ENCODE assay signal across 14 mouse cellular contexts in genomic region chrX:99292758-99293157, GRCm38 (mm10).
DNase-seq lines count a peak whose midpoint lies in the region; ATAC-seq and TF ChIP-seq lines count a peak whose summit lies in the region.
"Had no signal": no experiment of that assay in that cellular context is flagged by ENCODE, and none has a peak within 500 bp of the region (broad histone marks: within the 10 kb centered on the region; RNA-seq: fewer than 3 reads in every experiment).

No protein-coding gene starts in this region.

- H3K9me3 ChIP-seq in lung, embryonic 14.5 days (ENCODE audit: low read depth, low read length), result no peaks in the 10 kb centered on the region
- no peaks in the 10 kb centered on the region for H3K9me3 ChIP-seq in stomach, postnatal 0 days (ENCODE audit: control insufficient read depth, low read length)
- no peaks in the 10 kb centered on the region for H3K9me3 ChIP-seq in hindbrain, embryonic 10.5 days
- H3K9me3 ChIP-seq: liver, embryonic 15.5 days had no signal

- no peak for TF ChIP-seq CTCF in gastrocnemius, adult 2 months (IDR thresholded peaks at IDR 0.05)
- TF ChIP-seq CTCF in kidney, adult 2 months (conservative IDR thresholded peaks at IDR 0.05; ENCODE audit: insufficient read depth, insufficient read length, low read depth, low read length), result no peak
- TF ChIP-seq CTCF in lung, embryonic 14.5 days (IDR thresholded peaks at IDR 0.05; ENCODE audit: low read depth), result no peak
- no peak for TF ChIP-seq CTCF in stomach, postnatal 0 days (IDR thresholded peaks at IDR 0.05; ENCODE audit: low read depth)

- H3K36me3 ChIP-seq in kidney, adult 2 months (ENCODE audit: control insufficient read depth, insufficient read depth, low read length), result no peaks in the 10 kb centered on the region
- H3K36me3 ChIP-seq in lung, embryonic 14.5 days (ENCODE audit: insufficient read depth), result no peaks in the 10 kb centered on the region
- no peaks in the 10 kb centered on the region for H3K36me3 ChIP-seq in stomach, postnatal 0 days (ENCODE audit: control insufficient read depth, insufficient read depth, low read length)
- H3K36me3 ChIP-seq in hindbrain, embryonic 10.5 days, result no peaks in the 10 kb centered on the region
- H3K36me3 ChIP-seq: liver, embryonic 15.5 days had no signal

- 44% methylated on average over 11 of the region's 11 CpGs for WGBS in kidney, adult 2 months
- WGBS in lung, embryonic 14.5 days, result 51% methylated on average over 11 of the region's 11 CpGs
- WGBS in stomach, postnatal 0 days, result 69% methylated on average over 11 of the region's 11 CpGs
- WGBS in hindbrain, embryonic 10.5 days, result 49% methylated on average over 11 of the region's 11 CpGs

- H3K4me2 ChIP-seq in lung, embryonic 14.5 days, result no peak overlapping the region
- no peak overlapping the region for H3K4me2 ChIP-seq in stomach, postnatal 0 days (replicated peaks; ENCODE audit: low read depth)
- H3K4me2 ChIP-seq: liver, embryonic 15.5 days had no signal

- no peak for TF ChIP-seq POLR2A in kidney, adult 2 months (IDR thresholded peaks at IDR 0.05; ENCODE audit: low read depth, low read length)

- no peak for TF ChIP-seq EP300 in stomach, postnatal 0 days (optimal IDR thresholded peaks at IDR 0.05)

- no peaks in the 10 kb centered on the region for H3K27me3 ChIP-seq in kidney, adult 2 months (replicated peaks; ENCODE audit: control insufficient read depth, insufficient read depth, low read length)
- H3K27me3 ChIP-seq in lung, embryonic 14.5 days (ENCODE audit: insufficient read depth, low read length), result peaks cover 2% of the 10 kb centered on the region; the same call in 1 of the 2 replicates
- H3K27me3 ChIP-seq in stomach, postnatal 0 days (ENCODE audit: control insufficient read depth, insufficient read depth, low read length), result no peaks in the 10 kb centered on the region
- H3K27me3 ChIP-seq in hindbrain, embryonic 10.5 days (ENCODE audit: insufficient read depth, poor library complexity, severe bottlenecking), result peaks cover 99% of the 10 kb centered on the region

- H3K27ac ChIP-seq in gastrocnemius, adult 2 months, result peak overlapping the region; percentile 53; the same call in 1 of the 2 replicates
- peak overlapping the region; percentile 91 for H3K27ac ChIP-seq in brown adipose tissue, adult 24 weeks (replicated peaks; ENCODE audit: low read depth, low read length)
- peak overlapping the region; percentile 84; the same call in 1 of the 2 replicates for H3K27ac ChIP-seq in kidney, adult 2 months (ENCODE audit: insufficient read depth, low read depth, low read length)
- H3K27ac ChIP-seq in lung, embryonic 14.5 days (ENCODE audit: low read depth), result peak overlapping the region; percentile 81; the same call in 1 of the 2 replicates
- no peak overlapping the region for H3K27ac ChIP-seq in stomach, postnatal 0 days (replicated peaks)
- H3K27ac ChIP-seq in hindbrain, embryonic 10.5 days, result no peak overlapping the region
- H3K27ac ChIP-seq: liver, embryonic 15.5 days had no signal

- H3K4me1 ChIP-seq in brown adipose tissue, adult 24 weeks (ENCODE audit: control insufficient read depth, insufficient read depth, insufficient read length, low read length), result peaks cover 29% of the 10 kb centered on the region
- peaks cover 15% of the 10 kb centered on the region; the same call in 1 of the 2 replicates for H3K4me1 ChIP-seq in kidney, adult 2 months (ENCODE audit: control insufficient read depth, insufficient read depth, low read length)
- 0 out of 2 replicates have a peak, but pooled peaks cover 4% of the 10 kb centered on the region for H3K4me1 ChIP-seq in lung, embryonic 14.5 days (ENCODE audit: insufficient read depth)
- no peaks in the 10 kb centered on the region for H3K4me1 ChIP-seq in stomach, postnatal 0 days (replicated peaks; ENCODE audit: control insufficient read depth, insufficient read depth)
- peaks cover 26% of the 10 kb centered on the region for H3K4me1 ChIP-seq in hindbrain, embryonic 10.5 days (replicated peaks)
- H3K4me1 ChIP-seq: liver, embryonic 15.5 days had no signal

- no peak for DNase-seq in gastrocnemius, adult 2 months
- no peak for DNase-seq in gastrocnemius, postnatal 36 days
- DNase-seq in kidney, adult 2 months, result peak; percentile 70
- peak; percentile 60 for DNase-seq in lung, embryonic 14.5 days
- no peak for DNase-seq in stomach, postnatal 0 days (ENCODE audit: low spot score)
- no peak for DNase-seq in neural tube, embryonic 10.5 days (ENCODE audit: extremely low spot score, low spot score)
- DNase-seq in hindbrain, embryonic 10.5 days (ENCODE audit: low spot score), result no peak
- DNase-seq: B cell, adult 2 months; cerebellum, adult 9-11 months; gastrocnemius, postnatal 25 days; layer of hippocampus, postnatal 36 days had no signal

- ATAC-seq in lung, embryonic 14.5 days (ENCODE audit: insufficient read depth), result no peak
- ATAC-seq in stomach, postnatal 0 days (ENCODE audit: low FRiP score, low TSS enrichment), result no peak
- ATAC-seq: forebrain, embryonic 14.5 days had no signal

- H3K9ac ChIP-seq in lung, embryonic 14.5 days, result no peak overlapping the region
- no peak overlapping the region for H3K9ac ChIP-seq in stomach, postnatal 0 days (ENCODE audit: low read length)
- H3K9ac ChIP-seq: liver, embryonic 15.5 days had no signal

- no peak overlapping the region for H3K4me3 ChIP-seq in gastrocnemius, adult 2 months
- no peak overlapping the region for H3K4me3 ChIP-seq in brown adipose tissue, adult 24 weeks (ENCODE audit: insufficient read depth, low read depth, low read length)
- no peak overlapping the region for H3K4me3 ChIP-seq in kidney, adult 2 months (ENCODE audit: insufficient read depth, low read depth, low read length)
- no peak overlapping the region for H3K4me3 ChIP-seq in lung, embryonic 14.5 days (ENCODE audit: low read depth, low read length)
- H3K4me3 ChIP-seq in stomach, postnatal 0 days (ENCODE audit: low read depth, low read length), result no peak overlapping the region
- no peak overlapping the region for H3K4me3 ChIP-seq in hindbrain, embryonic 10.5 days
- H3K4me3 ChIP-seq: liver, embryonic 15.5 days had no signal

- intact Hi-C loops in gastrocnemius, adult 2 months (cut with DNase I), result loop anchor here (5.0 kb wide), 1 partner anchor 155 kb away; the partner anchor contains the start of gene Efnb1
- intact Hi-C loops in gastrocnemius, postnatal 36 days (cut with DNase I), result no loop called here

Comparison
In these comparisons a context has a peak if more than half of its experiments do, and no peak if none do; other contexts are left out.
1. DNase-seq: peak in kidney, adult 2 months (single experiment) and lung, embryonic 14.5 days (single experiment); none in gastrocnemius, adult 2 months (single experiment), gastrocnemius, postnatal 36 days (0 of 2), stomach, postnatal 0 days (single experiment), neural tube, embryonic 10.5 days (single experiment) and hindbrain, embryonic 10.5 days (single experiment).
2. H3K27ac ChIP-seq: peak in gastrocnemius, adult 2 months (single experiment), brown adipose tissue, adult 24 weeks (single experiment), kidney, adult 2 months (single experiment) and lung, embryonic 14.5 days (single experiment); none in stomach, postnatal 0 days (single experiment) and hindbrain, embryonic 10.5 days (single experiment).